Mouse (Mus musculus) c-Kit-positive CD71-negative TER-119-negative erythroid progenitor cells, embryonic 14.5 days (primary cell): ENCODE results near the gene Olfr1390.
"Not testable (repeated sequence)": the region's sequence is repeated elsewhere in the genome, so short reads cannot be mapped to it uniquely, and the experiment has no call there.

Experiments used
- DNase-seq: peaks from one replicate; pipeline ENCODE4 v3.0.0-alpha.2; 2013; ENCODE audit warnings: low read depth

Gene Olfr1390

DNA sequence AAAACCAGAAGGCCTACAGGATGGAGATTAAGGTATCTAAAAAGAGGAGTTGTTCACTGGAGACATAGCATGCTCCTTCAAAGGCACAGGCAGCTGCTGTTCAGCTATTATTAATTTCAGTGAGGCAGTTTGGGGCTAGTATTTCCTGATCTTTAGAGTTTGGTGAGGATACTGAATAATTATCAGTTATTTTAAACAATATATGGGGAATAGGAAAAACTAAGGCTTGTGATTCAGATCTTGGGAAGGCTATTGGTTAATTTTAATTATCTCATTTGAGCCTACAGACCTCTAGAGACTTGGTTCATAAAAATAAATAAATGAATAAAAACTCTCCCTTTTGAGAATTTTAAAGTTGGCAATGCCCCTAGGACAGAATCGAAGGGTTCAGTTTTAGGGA lies at the start of gene Olfr1390:
Gene Olfr1390 (plus strand): TSS at position 301 of the 400 bp plus-strand sequence.
- DNase-seq: no peak

GRCm38 (mm10) chr11:49287251-49287650 lies 47.7 kb upstream of the Olfr1390 start:
- no peak for DNase-seq

GRCm38 (mm10) chr11:49292777-49293176 lies 42.2 kb upstream of the Olfr1390 start:
- no peak for DNase-seq

GRCm38 (mm10) chr11:49304441-49304840 lies 30.5 kb upstream of the Olfr1390 start, which contains the start of gene Olfr10:
Olfr10 (plus strand) TSS chr11:49304741.
- no peak for DNase-seq

- DNase-seq: not testable (repeated sequence)
These were observed 26.4 kb upstream of the Olfr1390 start for GRCm38 (mm10) chr11:49308547-49308946.

DNA sequence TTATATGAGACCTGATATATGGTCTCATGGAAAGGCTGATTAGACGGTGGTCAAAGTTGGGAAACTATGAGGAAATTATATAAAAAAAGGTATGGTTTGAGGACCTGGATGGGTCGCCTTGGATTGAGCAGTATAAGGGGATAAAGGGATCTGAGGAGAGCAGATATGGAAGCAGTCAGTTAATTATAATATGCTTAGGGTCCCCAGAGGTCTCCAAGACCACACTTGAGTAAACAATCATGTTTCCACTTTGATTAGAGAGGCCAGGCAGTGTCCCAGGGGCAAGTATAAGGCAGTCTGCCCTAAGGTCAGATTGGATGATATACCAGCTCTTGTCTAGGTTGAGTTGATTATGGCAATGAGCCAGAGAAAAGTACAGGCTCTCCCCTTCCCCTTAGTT lies 12.5 kb upstream of the Olfr1390 start, which contains the start of gene Olfr1391:
Gene Olfr1391 (plus strand): TSS at position 301 of the 400 bp plus-strand sequence.
- DNase-seq: no peak

DNA sequence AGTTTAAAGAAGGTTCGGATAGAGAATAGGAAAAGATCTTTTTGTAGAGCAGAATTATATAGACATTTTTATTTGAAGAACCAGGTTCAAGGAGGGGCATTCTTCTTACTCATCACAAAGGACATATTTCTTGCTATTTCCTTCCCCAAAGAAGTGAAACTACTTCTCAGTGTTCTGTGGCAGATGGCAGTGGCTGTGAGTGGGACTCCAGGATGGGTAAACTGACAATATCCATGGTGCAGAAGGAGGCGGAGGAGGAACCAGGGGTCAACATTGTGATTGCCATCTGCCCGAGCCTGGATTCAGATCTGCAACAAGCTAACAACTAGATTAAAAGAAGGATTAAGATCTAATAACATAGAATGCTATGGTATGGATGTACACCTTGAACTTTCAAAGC lies 8.3 kb upstream of the Olfr1390 start:
- DNase-seq: no peak

DNA sequence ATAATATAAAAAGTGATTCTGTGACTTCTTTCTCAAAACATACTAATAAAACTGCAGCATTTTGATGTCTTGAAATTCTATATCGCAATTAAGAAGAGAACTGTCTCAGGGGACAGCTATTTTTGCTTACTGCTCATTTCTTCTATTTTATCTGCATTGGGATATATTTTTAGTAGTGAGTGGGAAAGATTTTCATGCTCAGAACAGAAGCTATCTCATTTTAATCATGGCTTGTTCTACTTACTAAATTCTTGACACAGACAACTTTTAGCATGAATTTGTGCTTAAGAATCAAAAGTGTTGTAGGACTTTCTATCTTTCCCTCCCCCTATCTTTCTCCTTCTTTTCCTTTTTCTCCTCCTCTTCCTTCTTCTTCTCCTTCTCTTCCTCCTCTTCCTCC lies 5.3 kb upstream of the Olfr1390 start:
- DNase-seq: no peak

DNA sequence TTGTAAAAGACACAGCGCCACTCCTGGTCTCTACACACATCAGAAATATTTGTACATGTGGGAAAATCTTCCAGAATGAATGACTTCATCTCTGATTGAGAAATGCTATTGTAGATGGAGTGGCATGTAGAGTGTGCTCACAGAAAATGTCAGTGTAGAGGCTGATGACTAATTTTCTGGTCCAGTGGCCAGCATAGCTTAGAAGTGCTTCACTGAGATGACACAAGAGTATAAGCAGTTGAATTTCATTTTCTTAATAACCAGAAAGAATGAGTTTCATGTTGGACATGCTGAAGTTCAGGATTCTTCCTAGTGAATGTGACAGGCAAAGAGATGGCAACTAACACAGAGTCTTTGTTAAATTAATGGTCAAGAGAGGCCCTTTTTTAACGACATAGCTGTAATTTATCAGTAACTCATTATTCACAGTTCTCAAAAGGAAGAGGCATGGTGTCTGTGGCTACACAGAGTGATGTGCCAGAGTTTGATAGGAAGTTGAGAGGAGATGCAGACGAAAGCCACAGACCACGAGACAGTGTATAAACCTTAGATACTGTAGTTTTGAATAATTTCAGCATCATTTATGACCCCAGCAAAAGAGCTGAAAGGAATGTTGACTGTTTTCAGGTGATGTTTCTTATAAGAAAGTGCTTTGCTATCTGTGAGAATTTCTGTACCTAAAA lies 2.3 kb downstream of the Olfr1390 start:
- no peak for DNase-seq

- DNase-seq: no peak
These were observed 48.1 kb downstream of the Olfr1390 start for GRCm38 (mm10) chr11:49383133-49383532.

DNA sequence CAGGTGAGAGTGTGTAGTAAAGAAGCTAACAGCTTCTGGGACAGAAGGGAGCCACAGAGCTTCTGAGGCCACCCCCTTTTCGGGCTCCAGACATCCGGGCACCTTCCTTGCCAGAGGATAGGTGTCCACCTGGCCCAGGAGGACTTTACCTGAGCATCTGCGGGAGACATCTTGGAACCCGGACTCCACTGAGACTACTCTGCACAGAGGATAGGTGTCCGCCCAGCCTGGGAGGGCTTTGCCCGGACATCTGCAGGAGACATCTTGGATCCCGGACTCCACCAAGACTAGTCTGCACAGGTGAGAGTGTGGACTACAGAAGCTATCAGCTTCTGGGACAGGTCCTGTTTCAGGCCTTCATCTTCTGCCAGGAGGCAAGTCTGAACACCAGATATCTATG lies 51.1 kb downstream of the Olfr1390 start:
- not testable (repeated sequence) for DNase-seq
